Mouse (Mus musculus) splenic B cell, adult 2 months (primary cell): ENCODE results near the gene Cenpu.

Experiments used
- DNase-seq: peaks from one replicate; pipeline ENCODE4 v3.0.0-alpha.2; 2011; ENCODE audit warnings: low read depth, low spot score
- H3K27me3 ChIP-seq: 2 replicates; pipeline ENCODE4 v1.6.1; 2012; ENCODE audit warnings: mild to moderate bottlenecking, low read length, moderate library complexity, mixed read lengths; ENCODE audit not compliant: control insufficient read depth, poor library complexity, insufficient read depth, severe bottlenecking
- H3K36me3 ChIP-seq: 2 replicates; pipeline ENCODE4 v1.6.1; 2012; ENCODE audit warnings: mild to moderate bottlenecking, low read length, moderate library complexity, mixed read lengths; ENCODE audit not compliant: control insufficient read depth, poor library complexity, insufficient read depth, severe bottlenecking

Cenpu gene

GRCm38 (mm10) chr8:46533926-46534325, 17.9 kb upstream of the Cenpu start:
- no peaks in the 10 kb centered on the region for H3K27me3 ChIP-seq
- DNase-seq = no peak

DNA sequence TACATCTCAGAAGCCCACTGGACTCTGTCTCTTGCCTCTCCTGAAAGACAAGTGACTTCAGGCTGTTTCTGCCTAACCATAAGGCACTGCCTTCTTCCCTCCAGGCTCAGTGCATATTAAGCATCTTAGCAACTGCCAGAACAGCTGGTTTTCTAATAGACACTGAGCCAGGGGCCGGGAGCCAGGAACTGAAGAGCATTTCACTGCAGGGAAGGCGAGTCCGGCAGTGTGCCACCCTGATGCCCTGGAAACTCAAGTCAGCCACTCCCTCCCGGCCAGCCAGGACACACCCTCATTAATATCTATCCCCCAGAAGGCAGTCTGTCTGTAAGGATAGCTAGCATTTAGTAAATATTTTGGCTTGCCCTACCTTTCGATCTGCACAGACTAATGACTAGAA, 12.1 kb upstream of the Cenpu start:
- DNase-seq = no peak
- H3K27me3 ChIP-seq = no peaks in the 10 kb centered on the region

More at GRCm38 (mm10) chr8:46533926-46534325, 17.9 kb upstream of the Cenpu start:
- no peaks in the 10 kb centered on the region for H3K36me3 ChIP-seq

GRCm38 (mm10) chr8:46543191-46543590, 8.6 kb upstream of the Cenpu start:
- DNase-seq = no peak
- Histone ChIP-seq H3K27me3 (no peaks in the 10 kb centered on the region), H3K36me3 (no peaks in the 10 kb centered on the region)

More for the DNA sequence above, 12.1 kb upstream of the Cenpu start:
- no peaks in the 10 kb centered on the region for H3K36me3 ChIP-seq

- DNase-seq = no peak
- H3K36me3 ChIP-seq = no peaks in the 10 kb centered on the region
- H3K27me3 ChIP-seq = no peaks in the 10 kb centered on the region
Observed at GRCm38 (mm10) chr8:46543662-46544061, 8.2 kb upstream of the Cenpu start.

- H3K27me3 ChIP-seq = no peaks in the 10 kb centered on the region
- no peak for DNase-seq
- no peaks in the 10 kb centered on the region for H3K36me3 ChIP-seq
Observed at GRCm38 (mm10) chr8:46545854-46546253, 6.0 kb upstream of the Cenpu start.

DNA sequence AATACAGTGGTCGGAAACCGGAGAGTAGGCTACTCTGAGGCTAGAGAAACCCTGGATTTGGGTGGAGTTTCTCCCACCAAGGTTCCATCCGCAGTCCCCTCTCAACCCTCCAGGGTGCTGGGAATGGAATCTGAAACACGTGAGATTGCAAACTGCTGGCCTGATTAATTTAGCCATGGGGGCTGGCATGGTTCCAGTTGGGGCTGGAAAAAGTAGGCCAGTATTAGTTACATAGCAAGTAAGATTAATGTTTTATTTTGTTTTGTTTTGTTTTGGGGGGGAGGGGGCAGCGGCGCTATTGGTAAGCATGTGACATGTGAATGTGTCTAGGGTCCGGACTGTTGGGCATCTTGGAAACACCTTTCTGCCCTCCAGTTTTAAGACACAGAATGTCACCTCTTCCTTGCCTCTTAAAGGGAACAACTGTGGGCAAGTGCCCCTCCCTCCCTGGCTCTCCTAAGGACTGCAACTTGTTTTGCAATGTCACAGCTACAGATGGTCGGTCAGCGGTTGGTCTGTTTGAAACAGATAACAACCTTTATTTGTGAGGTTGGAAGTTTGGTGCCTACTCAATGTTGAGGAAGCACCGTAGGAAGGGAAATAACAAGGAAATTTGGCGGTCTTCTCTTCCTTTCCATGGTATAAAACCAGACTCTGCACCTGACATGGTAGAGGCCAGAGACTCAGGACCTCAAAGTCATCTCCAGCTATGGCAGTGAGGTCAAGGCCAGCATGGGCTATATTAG, 5.2 kb upstream of the Cenpu start:
- Histone ChIP-seq H3K27me3 (no peaks in the 10 kb centered on the region), H3K36me3 (no peaks in the 10 kb centered on the region)
- no peak for DNase-seq

DNA sequence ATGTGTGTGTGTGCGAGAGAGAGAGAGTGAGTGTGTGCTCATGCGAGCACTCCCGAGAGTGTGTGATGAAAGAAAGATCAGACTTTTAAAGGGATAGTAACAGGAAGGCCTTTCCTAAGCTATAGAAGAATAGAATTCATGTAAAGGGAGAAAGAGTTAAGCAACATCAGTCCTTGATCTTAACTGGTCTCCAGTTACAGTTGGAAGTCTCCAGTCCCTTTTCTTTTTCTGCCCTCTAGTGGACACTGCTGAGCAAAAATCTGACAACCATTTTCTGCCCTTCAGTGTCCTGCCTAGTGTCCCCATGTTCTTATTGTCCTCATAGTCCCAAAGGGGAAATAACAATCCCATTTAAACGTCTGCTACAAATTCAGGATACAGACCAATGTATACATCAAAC, 4.6 kb upstream of the Cenpu start:
- Histone ChIP-seq H3K36me3 (no peaks in the 10 kb centered on the region), H3K27me3 (no peaks in the 10 kb centered on the region)
- DNase-seq = peak; percentile 77

- Histone ChIP-seq H3K27me3 (no peaks in the 10 kb centered on the region), H3K36me3 (no peaks in the 10 kb centered on the region)
- DNase-seq = peak; percentile 82
Observed at GRCm38 (mm10) chr8:46550058-46550457, 1.8 kb upstream of the Cenpu start.

DNA sequence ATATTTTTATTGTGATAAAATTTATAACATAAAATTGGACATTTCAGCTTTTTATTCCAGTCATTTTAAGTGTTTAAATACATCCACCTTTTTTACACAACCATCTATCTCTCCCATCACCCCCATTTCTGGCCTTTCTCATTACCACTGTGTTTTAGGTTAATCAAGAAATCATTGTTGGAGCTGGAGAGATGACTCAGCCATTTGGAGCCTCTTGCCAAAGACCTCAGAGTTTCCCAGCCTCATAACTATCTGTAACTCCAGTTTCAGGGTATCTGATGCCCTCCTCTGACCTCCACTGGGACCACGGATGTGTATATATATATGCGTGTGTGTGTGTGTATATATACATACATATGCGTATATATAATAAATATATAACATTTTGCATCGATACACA, 799 bp upstream of the Cenpu start:
- DNase-seq = no peak
- H3K27me3 ChIP-seq = no peaks in the 10 kb centered on the region
- no peaks in the 10 kb centered on the region for H3K36me3 ChIP-seq

GRCm38 (mm10) chr8:46552441-46552765, 575 bp downstream of the Cenpu start:
- Histone ChIP-seq H3K27me3 (no peaks in the 10 kb centered on the region), H3K36me3 (no peaks in the 10 kb centered on the region)
- no peak for DNase-seq

GRCm38 (mm10) chr8:46559428-46559827, 7.6 kb downstream of the Cenpu start:
- H3K27me3 ChIP-seq = no peaks in the 10 kb centered on the region
- H3K36me3 ChIP-seq = no peaks in the 10 kb centered on the region
- peak; percentile 47 for DNase-seq

DNA sequence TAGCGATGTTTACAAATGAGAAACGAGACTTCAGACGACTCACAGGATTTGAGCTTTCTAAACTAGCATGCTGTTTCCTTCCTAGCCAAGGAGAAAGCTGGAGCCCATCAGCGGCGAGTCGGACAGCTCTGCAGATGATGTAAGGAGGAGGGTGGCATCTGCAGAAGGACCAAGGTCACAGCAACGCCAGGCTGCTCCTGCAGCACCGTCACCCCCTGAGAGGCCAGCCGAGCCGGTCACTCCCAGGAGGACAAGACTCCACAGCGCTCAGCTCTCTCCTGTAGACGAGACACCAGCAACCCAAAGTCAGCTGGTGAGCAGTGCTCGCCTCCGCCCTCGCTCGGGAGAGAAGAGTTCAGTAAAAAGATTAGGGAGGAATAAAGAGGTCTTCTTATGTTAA, 10.5 kb downstream of the Cenpu start:
- DNase-seq = no peak
- H3K36me3 ChIP-seq = no peaks in the 10 kb centered on the region
- no peaks in the 10 kb centered on the region for H3K27me3 ChIP-seq

DNA sequence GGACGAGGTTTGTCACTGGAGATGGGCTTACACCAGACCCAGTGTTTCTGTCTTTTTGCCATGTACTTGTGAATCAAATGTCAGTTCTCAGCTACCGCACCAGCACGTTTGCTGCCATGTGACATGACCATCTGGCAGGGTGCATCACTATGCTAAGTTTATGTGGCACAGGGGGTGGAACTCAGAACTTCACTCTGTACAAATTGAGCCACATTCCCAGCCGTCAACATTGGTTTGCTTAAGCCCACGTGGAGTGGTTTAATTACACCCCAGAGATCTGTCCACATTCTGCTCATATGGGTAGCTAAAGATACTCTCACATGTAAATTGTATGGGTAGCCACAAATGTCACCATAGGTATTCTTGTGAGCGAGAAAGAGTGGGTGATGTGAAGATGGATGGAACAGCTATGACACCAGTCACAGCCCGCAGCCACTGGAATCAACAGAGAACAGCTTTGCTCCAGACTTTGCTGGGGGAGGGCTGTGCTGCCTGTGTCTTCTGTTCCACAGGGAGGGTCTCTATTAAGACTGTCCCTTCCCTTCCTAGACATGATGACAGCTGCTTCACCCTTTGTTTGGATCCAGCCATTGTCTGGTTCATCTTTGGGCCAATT, 15.2 kb downstream of the Cenpu start:
- no peak for DNase-seq
- no peaks in the 10 kb centered on the region for H3K36me3 ChIP-seq
- H3K27me3 ChIP-seq = no peaks in the 10 kb centered on the region

DNA sequence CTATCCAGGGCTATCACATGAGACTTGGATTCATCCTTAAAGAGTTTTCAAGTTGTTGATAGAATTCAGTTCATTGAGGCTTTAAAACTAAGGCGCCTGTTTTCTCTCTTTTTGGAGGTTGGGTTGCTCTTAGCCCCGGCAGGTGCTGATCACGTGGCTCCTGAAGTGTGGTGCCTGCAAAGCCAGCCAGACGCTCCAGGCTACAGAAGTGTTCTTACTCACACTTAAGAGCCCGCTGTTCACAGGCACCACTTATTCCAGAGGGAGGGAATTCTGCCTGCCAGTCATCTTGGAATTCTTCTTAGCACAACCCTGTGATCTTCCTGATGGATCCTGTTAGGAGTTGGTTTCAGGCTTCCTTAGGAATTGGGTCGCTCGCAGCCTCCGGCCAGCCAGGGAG, 16.1 kb downstream of the Cenpu start:
- Histone ChIP-seq H3K27me3 (no peaks in the 10 kb centered on the region), H3K36me3 (no peaks in the 10 kb centered on the region)
- no peak for DNase-seq

- Histone ChIP-seq H3K27me3 (no peaks in the 10 kb centered on the region), H3K36me3 (no peaks in the 10 kb centered on the region)
- DNase-seq = no peak
Observed at GRCm38 (mm10) chr8:46568942-46569341, 17.1 kb downstream of the Cenpu start.
